Mouse (Mus musculus) urinary bladder, postnatal 25 days (tissue): ENCODE results near the gene Irf9.
A peak's percentile ranks its signal among the peaks of the same experiment; 100 is the strongest.

ENCODE experiments used
- DNase-seq: peaks from one replicate; pipeline ENCODE4 v3.0.0; 2022; ENCODE audit warnings: low spot score

The Irf9 gene

GRCm38 (mm10) chr14:55580731-55581130 lies 22.6 kb upstream of the Irf9 start:
- DNase-seq, result no peak

GRCm38 (mm10) chr14:55581981-55582681 lies 21.2 kb upstream of the Irf9 start:
- DNase-seq, result no peak

DNA sequence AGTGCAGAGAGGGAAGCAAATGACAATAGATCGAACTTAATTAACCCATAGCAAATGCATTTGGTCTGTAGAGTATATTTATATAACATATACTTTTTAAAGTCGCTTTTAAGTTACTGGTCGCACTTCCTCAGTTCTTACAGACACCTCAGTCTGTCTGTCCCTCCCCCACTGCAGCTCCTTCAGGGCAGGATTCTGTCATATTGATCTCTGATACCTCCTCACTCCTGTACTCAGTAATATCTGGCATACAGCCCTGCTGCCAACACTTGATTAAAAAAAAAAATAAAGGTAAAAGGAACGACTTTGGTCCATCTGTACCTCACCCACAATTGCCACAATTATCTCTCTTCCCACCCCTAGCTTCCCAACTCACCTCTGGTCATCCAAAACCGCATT lies 19.1 kb upstream of the Irf9 start:
- DNase-seq, result no peak

DNA sequence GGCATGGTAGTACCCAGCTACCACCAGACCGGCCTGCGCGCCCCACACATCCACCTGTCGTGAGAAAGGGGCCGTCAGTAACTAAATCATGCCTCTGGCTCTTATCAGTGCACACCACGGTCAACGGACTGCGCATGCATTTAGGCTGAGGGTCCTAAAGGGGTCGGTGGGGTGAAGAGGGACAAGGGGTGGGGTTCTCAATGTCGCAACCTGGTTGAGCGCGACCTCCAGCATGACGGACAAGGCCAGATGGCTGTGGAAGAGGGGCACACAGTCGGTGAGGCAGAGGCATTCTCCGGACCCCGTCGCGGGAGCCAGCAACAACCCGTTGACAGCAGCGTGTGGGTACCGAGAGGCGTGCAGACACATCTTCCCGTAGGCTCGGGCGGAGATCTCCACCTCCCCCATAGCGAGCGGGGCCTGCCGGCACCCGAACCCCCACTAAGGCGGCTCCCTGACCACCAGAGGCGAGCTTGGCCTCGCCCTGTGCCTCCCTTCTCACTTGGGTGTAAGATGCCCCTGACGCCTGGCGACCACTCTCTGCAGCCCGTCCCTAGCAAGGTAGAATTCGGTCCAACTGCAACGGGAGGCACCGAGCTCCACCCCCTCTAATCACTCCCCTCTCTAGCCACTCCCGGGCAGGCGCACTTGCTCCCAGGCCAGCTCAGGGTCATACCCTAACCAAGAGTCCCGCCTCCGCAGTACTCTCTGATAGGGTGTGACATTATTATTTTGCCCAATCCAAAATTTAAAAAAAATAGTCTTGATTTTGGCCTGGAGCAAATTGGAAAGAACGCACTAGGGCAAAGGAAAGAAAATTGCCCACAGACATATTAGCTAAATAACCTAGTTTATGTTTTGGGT lies 18.4 kb upstream of the Irf9 start, which contains the start of gene Emc9:
Gene Emc9, minus strand, starts transcription at position 601 of the 864 bp plus-strand sequence.
- peak; percentile 64 for DNase-seq

DNA sequence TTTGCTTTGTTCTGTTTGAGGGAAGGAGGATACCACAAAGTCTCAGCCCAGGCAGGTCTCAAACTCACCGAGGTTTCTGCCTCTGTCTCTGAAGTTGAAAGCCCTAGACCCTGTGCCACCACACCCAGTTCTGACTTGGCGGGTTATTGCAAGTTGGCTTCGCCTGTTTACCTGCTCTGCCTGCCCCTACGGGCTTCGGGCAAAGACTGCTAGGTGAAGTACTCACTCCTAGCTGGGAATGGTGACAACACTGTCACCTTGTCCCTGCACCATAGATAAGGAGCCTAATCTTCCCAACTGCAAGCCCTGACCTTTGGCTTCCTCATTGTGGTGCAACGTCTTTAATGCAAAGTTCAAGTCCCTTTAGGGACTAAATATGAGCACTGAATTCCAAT lies 17.8 kb upstream of the Irf9 start:
- DNase-seq, result no peak

DNA sequence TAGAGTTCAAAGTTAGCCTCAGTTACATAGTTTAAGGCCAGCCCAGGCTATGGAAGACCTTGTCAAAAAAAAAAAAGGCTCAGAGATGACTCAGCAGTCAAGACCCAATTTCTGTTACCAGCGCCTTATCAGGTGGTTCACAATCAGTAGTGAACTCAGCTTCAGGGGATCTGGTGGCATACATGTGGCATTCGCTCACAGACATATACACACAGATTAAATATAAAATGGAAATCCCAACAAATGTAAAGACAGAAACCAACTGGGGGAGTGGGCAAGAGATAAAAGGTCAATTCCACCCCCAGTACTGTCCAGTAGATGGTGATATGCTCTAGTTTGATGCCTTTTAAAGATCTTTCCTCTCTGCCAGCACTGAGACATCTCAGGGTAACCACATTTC lies 17.2 kb upstream of the Irf9 start:
- DNase-seq, result no peak

DNA sequence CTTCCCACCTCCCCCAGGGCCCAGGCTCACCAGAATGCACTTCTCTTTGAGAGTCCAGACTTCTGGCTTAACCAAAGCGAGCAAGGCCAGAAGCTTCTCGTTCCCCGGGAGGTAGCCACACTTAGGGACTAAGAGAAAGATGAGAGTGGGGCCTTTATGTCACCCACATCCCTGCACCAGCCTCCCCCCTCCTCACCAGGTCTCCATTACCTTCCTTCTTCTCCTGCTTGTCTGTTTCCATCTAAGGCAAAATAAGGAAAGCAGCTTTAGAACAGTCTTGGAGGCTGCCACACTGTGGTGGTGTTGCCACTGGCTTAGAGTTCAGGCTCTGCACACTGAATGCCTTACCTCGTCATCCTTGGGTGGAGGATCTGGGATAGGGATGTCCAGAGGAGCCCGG lies 14.1 kb upstream of the Irf9 start:
- DNase-seq, result no peak

- no peak for DNase-seq
These were observed 13.5 kb upstream of the Irf9 start for GRCm38 (mm10) chr14:55589771-55590448.

DNA sequence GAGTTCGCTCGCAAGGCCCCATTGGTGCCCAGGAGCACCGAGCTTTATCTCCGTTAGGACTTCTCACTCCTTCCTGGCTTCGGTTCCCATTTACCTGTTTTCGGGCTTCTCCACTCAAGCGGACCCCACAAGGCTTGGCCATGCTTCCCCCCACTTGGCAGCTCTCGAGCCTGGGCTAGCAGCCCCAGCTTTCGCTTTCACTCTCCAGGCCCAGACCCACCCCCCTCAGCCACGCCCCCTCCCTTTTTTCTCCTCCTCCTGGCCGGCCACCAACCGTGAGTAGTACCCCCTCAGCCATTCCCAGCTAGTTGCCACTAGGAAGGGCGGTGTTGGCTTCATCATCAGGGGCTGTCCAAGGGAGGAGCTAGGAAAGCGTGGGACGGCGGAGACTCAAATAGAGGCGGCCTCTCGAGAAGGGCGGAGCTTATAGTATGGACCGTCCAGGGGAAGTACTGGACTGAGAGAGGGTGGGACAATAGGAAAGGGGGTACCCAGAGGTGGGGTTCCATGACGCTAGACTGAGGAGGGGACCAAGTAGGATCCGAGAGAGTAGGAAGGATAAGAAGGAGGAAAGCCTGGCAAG lies 12.5 kb upstream of the Irf9 start, which contains the start of gene Psme2:
Gene Psme2, minus strand, starts transcription at position 366 of the 583 bp plus-strand sequence.
- peak; percentile 82 for DNase-seq

GRCm38 (mm10) chr14:55591331-55591891 lies 12.0 kb upstream of the Irf9 start, which contains the start of gene Rnf31:
Rnf31 (plus strand) TSS chr14:55591708.
- DNase-seq, result peak; percentile 82

DNA sequence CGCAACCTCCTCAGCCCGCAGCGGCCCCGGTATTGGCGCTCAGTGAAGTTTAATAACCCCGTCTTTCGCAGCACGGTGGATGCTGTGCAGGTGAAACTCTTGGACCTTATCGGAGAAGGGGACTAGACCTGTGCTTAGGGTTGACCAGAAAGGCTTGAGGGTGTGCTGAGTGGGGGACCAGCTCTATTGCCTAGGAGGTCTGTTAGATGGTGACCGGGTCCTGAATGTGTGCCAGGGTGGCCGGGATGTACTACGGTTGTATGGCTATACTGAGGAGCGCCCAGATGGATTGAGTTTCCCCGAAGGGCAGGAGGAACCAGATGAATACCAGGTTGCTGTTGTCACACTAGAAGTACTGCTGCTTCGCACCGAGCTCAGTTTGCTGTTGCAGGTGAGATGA lies 11.1 kb upstream of the Irf9 start:
- DNase-seq, result no peak

- DNase-seq, result no peak
These were observed 7.2 kb upstream of the Irf9 start for GRCm38 (mm10) chr14:55596036-55596690.

GRCm38 (mm10) chr14:55598521-55599390 lies 4.6 kb upstream of the Irf9 start:
- DNase-seq, result no peak

DNA sequence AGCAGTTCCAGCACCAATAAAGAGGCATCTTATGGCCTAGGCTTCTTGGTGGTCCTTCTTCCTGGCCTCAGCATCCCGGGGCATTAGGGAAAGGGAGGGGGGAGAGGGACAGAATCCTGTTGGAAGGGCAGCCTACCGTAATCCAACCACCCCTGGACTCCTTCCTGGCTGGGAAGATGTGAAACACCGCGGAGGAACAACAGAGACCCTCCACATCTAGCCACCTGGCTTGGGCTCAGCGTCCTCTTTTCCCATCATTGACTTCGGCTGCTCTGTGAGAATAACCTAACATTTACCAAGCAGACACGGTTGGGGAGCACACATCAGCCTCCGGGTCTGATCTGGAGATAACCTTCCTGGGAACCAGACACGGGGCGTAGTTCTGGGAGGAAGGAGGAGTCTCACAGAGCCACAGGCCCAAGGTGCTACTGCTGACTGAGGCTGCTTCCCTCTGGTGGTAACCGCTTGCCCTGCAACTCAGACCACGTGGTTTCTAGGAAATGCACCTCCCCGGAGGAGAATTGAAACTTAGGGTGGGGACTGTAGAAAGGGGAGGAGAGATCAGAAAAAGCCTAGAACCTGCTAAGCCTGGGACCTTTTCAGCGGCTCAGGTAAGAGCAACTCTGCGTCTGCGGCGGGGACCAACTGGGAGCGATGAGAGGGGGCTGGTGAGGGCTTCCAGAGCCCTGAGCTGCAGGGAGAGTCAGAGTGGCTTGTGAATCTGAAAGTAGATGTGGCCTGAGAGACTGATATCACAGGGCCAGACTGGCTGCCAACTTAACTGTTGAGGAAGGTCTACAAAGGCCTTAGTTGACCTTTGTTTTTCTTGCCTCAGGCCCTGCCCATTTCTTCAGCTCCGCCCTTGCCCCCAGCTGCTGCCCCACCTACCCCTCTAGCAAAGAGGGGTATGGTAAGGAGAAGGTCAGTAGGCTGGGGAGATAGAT lies 534 bp downstream of the Irf9 start:
- peak; percentile 84 for DNase-seq

- no peak for DNase-seq
These were observed 1.5 kb downstream of the Irf9 start for GRCm38 (mm10) chr14:55604823-55605222.

DNA sequence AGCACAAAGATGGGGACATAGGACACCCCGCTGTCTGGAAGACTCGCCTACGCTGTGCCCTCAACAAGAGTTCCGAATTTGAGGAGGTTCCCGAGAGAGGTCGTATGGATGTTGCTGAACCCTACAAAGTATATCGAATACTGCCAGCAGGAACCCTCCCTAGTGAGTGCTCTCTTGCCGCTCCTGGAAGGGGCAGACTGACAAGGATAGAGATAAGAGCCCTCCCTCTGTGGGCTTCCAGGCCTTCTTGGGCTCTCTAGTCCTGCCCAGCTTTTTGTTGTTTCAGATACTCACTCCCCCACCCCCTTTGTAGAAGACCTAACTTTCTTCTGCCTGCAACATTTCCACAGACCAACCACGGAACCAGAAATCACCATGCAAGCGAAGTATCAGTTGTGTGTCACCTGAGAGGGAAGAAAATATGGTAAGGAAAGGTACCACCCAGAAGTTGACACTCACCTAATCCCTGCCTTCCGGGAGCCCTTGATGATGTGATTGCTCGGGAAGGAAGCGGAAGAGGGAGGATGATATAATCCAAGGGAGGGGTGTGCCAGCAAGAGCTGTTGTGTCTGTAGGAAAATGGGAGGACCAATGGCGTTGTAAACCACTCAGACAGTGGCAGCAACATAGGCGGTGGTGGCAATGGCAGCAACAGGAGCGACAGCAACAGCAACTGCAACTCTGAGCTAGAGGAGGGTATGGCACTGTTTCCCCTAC lies 2.5 kb downstream of the Irf9 start:
- DNase-seq, result no peak

- DNase-seq, result no peak
These were observed 5.0 kb downstream of the Irf9 start for GRCm38 (mm10) chr14:55608339-55608738.

GRCm38 (mm10) chr14:55613346-55613745 lies 10.0 kb downstream of the Irf9 start:
- DNase-seq, result no peak
